Mouse (Mus musculus): ENCODE measurements around the gene St7.

GRCm38 (mm10) chr6:17932806-17933205 lies 240.1 kb downstream of the St7 start:
- TF ChIP-seq CTCF (IDR thresholded peaks at IDR 0.05; ENCODE audit: borderline replicate concordance, insufficient read depth, low read length) = no peak
- no peak for TF ChIP-seq POLR2A (IDR thresholded peaks at IDR 0.05; ENCODE audit: low read depth, low read length)

Data from embryonic fibroblast, embryonic 13.5 days (primary cell).